Mouse (Mus musculus): ENCODE measurements at regions not wholly inside any gene's neighbourhood (a gene's known extent, or its start where the extent isn't known, plus 50 kb on each side); places are given as distances from the start of the nearest gene placed in this dataset.

DNA sequence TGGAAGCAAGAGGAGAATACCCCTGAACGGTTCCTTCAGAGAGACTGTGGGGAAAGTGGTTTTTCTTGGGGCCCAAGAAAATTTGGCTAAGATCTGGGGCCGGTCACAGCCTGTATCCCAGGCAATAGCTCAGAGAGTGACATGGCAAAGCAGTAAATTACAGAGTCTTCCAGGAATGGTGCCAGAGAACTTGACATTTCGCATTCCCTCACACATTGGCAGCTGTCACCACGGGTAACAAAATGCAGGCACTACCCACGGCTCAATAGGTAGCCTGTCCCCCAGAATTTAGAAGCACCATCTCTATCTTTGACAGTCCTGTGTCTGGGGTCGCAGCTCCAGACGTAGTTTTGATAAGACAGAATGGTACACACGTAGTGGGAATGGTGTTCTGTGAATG is 260.3 kb downstream of the Tshz3 start:
- ATAC-seq (ENCODE audit: insufficient read depth, low FRiP score, low TSS enrichment): no peak
- no peaks in the 10 kb centered on the region; the same call in 1 of the 2 replicates for H3K9me3 ChIP-seq (ENCODE audit: control insufficient read depth, low read length)

DNA sequence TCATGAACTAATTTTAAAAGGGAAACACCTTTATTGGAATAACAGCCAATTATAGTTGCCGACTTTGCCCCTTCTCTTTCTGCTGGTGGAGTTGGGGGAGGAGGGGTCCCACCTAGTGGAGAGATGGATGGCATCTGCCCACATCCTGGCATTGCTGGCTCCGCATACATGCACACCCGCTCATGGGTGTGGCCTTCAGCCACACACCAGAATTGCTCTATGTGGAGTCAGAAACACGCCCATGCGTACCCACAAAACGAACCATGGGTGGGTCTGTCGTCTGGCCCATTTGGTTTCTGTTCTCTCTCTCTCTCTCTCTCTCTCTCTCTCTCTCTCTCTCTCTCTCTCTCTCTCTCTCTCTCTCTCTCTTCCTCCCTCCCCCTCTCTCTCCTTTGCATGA is 273.9 kb downstream of the Tshz3 start:
- 84% methylated on average over 7 of the region's 7 CpGs for WGBS
- Histone ChIP-seq H3K9me3 (ENCODE audit: control insufficient read depth, low read length) (no peaks in the 10 kb centered on the region), H3K4me2 (ENCODE audit: low read depth) (no peak overlapping the region), H3K9ac (ENCODE audit: low read length) (no peak overlapping the region), H3K4me1 (ENCODE audit: control insufficient read depth, insufficient read depth, low read length) (peaks cover 10% of the 10 kb centered on the region), H3K4me3 (ENCODE audit: low read depth, low read length) (no peak overlapping the region), H3K27ac (ENCODE audit: low read depth, low read length) (no peak overlapping the region), H3K27me3 (ENCODE audit: control insufficient read depth, insufficient read depth, low read length) (no peaks in the 10 kb centered on the region), H3K36me3 (ENCODE audit: control insufficient read depth, insufficient read depth, low read length) (no peaks in the 10 kb centered on the region)
- ATAC-seq (ENCODE audit: insufficient read depth, low FRiP score, low TSS enrichment): no peak
- DNase-seq (ENCODE audit: low spot score): no peak

More for the DNA sequence above, 260.3 kb downstream of the Tshz3 start:
- Histone ChIP-seq H3K4me3 (ENCODE audit: low read depth, low read length) (no peak overlapping the region), H3K4me1 (ENCODE audit: control insufficient read depth, insufficient read depth, low read length) (no peaks in the 10 kb centered on the region), H3K4me2 (ENCODE audit: low read depth) (no peak overlapping the region), H3K27ac (ENCODE audit: low read depth, low read length) (no peak overlapping the region), H3K9ac (ENCODE audit: low read length) (no peak overlapping the region), H3K27me3 (ENCODE audit: control insufficient read depth, insufficient read depth, low read length) (no peaks in the 10 kb centered on the region), H3K36me3 (ENCODE audit: control insufficient read depth, insufficient read depth, low read length) (no peaks in the 10 kb centered on the region)
- DNase-seq (ENCODE audit: low spot score): no peak
- 78% methylated on average over 8 of the region's 8 CpGs for WGBS

DNA sequence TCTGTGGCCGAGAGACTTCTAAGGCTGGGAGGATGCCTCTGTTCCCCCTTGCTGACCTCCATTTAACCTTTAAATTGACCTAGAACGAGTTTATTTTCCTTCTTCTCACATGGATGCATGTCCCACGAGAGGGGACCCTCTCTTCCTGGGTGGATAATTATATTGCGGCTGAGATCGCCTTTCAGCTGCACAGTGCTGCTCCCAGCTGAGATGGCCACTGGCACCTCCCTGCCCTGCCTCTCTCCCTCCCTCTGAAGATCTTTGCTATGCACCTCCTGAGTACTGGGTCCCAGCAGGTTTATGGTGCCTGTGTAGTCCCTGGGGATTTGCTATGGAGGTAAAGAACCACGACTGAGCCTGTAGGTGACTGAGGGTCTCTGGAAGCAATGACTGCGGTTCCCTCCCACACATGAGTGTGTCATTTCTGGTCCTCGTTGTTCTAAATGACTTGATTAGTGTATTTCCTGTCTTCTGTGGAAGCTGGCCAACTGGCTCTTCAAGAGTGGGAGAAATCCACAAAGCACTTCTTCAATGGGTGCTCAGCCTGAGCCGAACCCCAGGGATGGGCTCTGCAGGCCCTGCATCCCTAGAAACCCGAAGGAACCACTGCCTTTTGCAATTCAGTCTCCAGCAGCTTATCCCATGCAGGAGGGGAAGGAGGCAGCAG is 275.9 kb downstream of the Tshz3 start:
- peaks cover 10% of the 10 kb centered on the region for H3K4me1 ChIP-seq (ENCODE audit: control insufficient read depth, insufficient read depth, low read length)
- 36% methylated on average over 10 of the region's 10 CpGs for WGBS
- H3K27ac ChIP-seq (ENCODE audit: low read depth, low read length): no peak overlapping the region
- no peak overlapping the region for H3K9ac ChIP-seq (ENCODE audit: low read length)
- ATAC-seq (ENCODE audit: insufficient read depth, low FRiP score, low TSS enrichment): no peak; the same call in 1 of the 2 replicates
- H3K27me3 ChIP-seq (ENCODE audit: control insufficient read depth, insufficient read depth, low read length): no peaks in the 10 kb centered on the region
- no peaks in the 10 kb centered on the region for H3K9me3 ChIP-seq (ENCODE audit: control insufficient read depth, low read length)
- DNase-seq (ENCODE audit: low spot score): peak; percentile 22
- H3K4me2 ChIP-seq (ENCODE audit: low read depth): no peak overlapping the region
- H3K36me3 ChIP-seq (ENCODE audit: control insufficient read depth, insufficient read depth, low read length): no peaks in the 10 kb centered on the region
- no peak overlapping the region for H3K4me3 ChIP-seq (ENCODE audit: low read depth, low read length)

DNA sequence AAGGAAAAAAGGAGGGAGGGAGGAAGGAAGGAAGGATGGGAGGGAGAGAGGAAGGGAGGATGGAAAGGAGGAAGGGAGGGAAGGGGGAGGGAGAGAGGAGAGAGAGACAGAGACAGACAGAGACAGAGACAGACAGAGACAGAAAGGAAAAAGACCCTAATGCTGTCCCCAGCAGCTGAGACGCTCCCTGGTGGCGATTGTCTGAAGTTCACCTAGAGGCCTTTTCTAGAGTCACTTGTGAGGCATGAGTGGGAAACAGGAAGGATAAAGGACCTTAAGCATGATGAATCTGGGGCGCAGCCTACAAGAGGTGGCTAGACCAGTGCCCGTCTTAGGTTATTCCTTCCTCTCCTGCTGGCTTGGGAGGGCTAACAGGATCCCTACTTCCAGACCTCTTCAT is 276.7 kb downstream of the Tshz3 start:
- Histone ChIP-seq H3K4me1 (ENCODE audit: control insufficient read depth, insufficient read depth, low read length) (peaks cover 10% of the 10 kb centered on the region), H3K9me3 (ENCODE audit: control insufficient read depth, low read length) (no peaks in the 10 kb centered on the region), H3K27ac (ENCODE audit: low read depth, low read length) (no peak overlapping the region), H3K36me3 (ENCODE audit: control insufficient read depth, insufficient read depth, low read length) (no peaks in the 10 kb centered on the region), H3K9ac (ENCODE audit: low read length) (no peak overlapping the region), H3K4me2 (ENCODE audit: low read depth) (no peak overlapping the region), H3K27me3 (ENCODE audit: control insufficient read depth, insufficient read depth, low read length) (no peaks in the 10 kb centered on the region), H3K4me3 (ENCODE audit: low read depth, low read length) (no peak overlapping the region)
- DNase-seq (ENCODE audit: low spot score): peak; percentile 66
- 45% methylated on average over 4 of the region's 4 CpGs for WGBS
- no peak for ATAC-seq (ENCODE audit: insufficient read depth, low FRiP score, low TSS enrichment)

GRCm38 (mm10) chr7:36975475-36975874 is 277.6 kb downstream of the Tshz3 start:
- H3K9me3 ChIP-seq (ENCODE audit: control insufficient read depth, low read length): no peaks in the 10 kb centered on the region
- H3K4me2 ChIP-seq (ENCODE audit: low read depth): no peak overlapping the region
- H3K9ac ChIP-seq (ENCODE audit: low read length): no peak overlapping the region
- no peaks in the 10 kb centered on the region for H3K27me3 ChIP-seq (ENCODE audit: control insufficient read depth, insufficient read depth, low read length)
- ATAC-seq (ENCODE audit: insufficient read depth, low FRiP score, low TSS enrichment) (no peak), DNase-seq (ENCODE audit: low spot score) (peak; percentile 37)
- H3K4me1 ChIP-seq (ENCODE audit: control insufficient read depth, insufficient read depth, low read length): peaks cover 10% of the 10 kb centered on the region
- 26% methylated on average over 5 of the region's 5 CpGs for WGBS
- no peak overlapping the region for H3K4me3 ChIP-seq (ENCODE audit: low read depth, low read length)
- no peaks in the 10 kb centered on the region for H3K36me3 ChIP-seq (ENCODE audit: control insufficient read depth, insufficient read depth, low read length)
- no peak overlapping the region for H3K27ac ChIP-seq (ENCODE audit: low read depth, low read length)

- WGBS: 74% methylated on average over 12 of the region's 12 CpGs
- no peak overlapping the region for H3K4me3 ChIP-seq (ENCODE audit: low read depth, low read length)
- H3K27ac ChIP-seq (ENCODE audit: low read depth, low read length): no peak overlapping the region
- H3K27me3 ChIP-seq (ENCODE audit: control insufficient read depth, insufficient read depth, low read length): no peaks in the 10 kb centered on the region
- DNase-seq (ENCODE audit: low spot score) (no peak), ATAC-seq (ENCODE audit: insufficient read depth, low FRiP score, low TSS enrichment) (no peak)
- no peaks in the 10 kb centered on the region for H3K9me3 ChIP-seq (ENCODE audit: control insufficient read depth, low read length)
- no peaks in the 10 kb centered on the region for H3K36me3 ChIP-seq (ENCODE audit: control insufficient read depth, insufficient read depth, low read length)
- H3K4me2 ChIP-seq (ENCODE audit: low read depth): no peak overlapping the region
- H3K4me1 ChIP-seq (ENCODE audit: control insufficient read depth, insufficient read depth, low read length): peaks cover 10% of the 10 kb centered on the region
- no peak overlapping the region for H3K9ac ChIP-seq (ENCODE audit: low read length)
Measured at GRCm38 (mm10) chr7:36977819-36978218, 279.9 kb downstream of the Tshz3 start.

DNA sequence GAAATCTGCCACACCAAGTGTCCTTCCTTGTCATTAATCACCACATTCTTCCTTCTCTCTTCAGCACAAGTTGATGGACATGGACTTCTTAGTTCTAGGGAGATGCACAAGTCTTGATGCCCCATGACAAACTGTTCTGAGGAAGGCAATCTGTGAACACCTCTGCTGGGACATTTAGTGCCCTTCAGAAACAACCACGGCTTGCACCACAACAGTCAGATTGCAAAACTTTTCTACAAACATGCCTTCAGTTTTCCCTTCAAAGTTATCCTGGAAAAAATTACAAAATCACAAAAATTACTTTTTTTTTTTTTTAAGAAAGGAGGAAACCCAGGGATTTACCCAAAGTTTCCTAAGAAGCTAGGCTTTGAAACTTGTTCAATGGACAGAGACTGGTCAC is 291.5 kb downstream of the Tshz3 start:
- no peak for ATAC-seq (ENCODE audit: insufficient read depth, low FRiP score, low TSS enrichment)
- Histone ChIP-seq H3K9me3 (ENCODE audit: control insufficient read depth, low read length) (peaks cover 3% of the 10 kb centered on the region; the same call in 1 of the 2 replicates), H3K27ac (ENCODE audit: low read depth, low read length) (no peak overlapping the region), H3K36me3 (ENCODE audit: control insufficient read depth, insufficient read depth, low read length) (no peaks in the 10 kb centered on the region), H3K4me2 (ENCODE audit: low read depth) (no peak overlapping the region), H3K4me3 (ENCODE audit: low read depth, low read length) (no peak overlapping the region), H3K4me1 (ENCODE audit: control insufficient read depth, insufficient read depth, low read length) (no peaks in the 10 kb centered on the region), H3K9ac (ENCODE audit: low read length) (no peak overlapping the region), H3K27me3 (ENCODE audit: control insufficient read depth, insufficient read depth, low read length) (no peaks in the 10 kb centered on the region)
- WGBS: 92% methylated on average over 1 of the region's 1 CpGs
- no peak for DNase-seq (ENCODE audit: low spot score)

- DNase-seq (ENCODE audit: low spot score) (no peak), ATAC-seq (ENCODE audit: insufficient read depth, low FRiP score, low TSS enrichment) (no peak)
- WGBS: 86% methylated on average over 5 of the region's 5 CpGs
- Histone ChIP-seq H3K4me2 (ENCODE audit: low read depth) (no peak overlapping the region), H3K36me3 (ENCODE audit: control insufficient read depth, insufficient read depth, low read length) (no peaks in the 10 kb centered on the region), H3K9ac (ENCODE audit: low read length) (no peak overlapping the region), H3K4me1 (ENCODE audit: control insufficient read depth, insufficient read depth, low read length) (no peaks in the 10 kb centered on the region), H3K9me3 (ENCODE audit: control insufficient read depth, low read length) (no peaks in the 10 kb centered on the region), H3K27ac (ENCODE audit: low read depth, low read length) (no peak overlapping the region), H3K4me3 (ENCODE audit: low read depth, low read length) (no peak overlapping the region), H3K27me3 (ENCODE audit: control insufficient read depth, insufficient read depth, low read length) (no peaks in the 10 kb centered on the region)
Measured at GRCm38 (mm10) chr7:37004601-37005000, 306.7 kb downstream of the Tshz3 start.

GRCm38 (mm10) chr7:37005701-37006100 is 307.8 kb downstream of the Tshz3 start:
- 90% methylated on average over 2 of the region's 2 CpGs for WGBS
- Histone ChIP-seq H3K4me1 (ENCODE audit: control insufficient read depth, insufficient read depth, low read length) (no peaks in the 10 kb centered on the region), H3K27me3 (ENCODE audit: control insufficient read depth, insufficient read depth, low read length) (no peaks in the 10 kb centered on the region), H3K36me3 (ENCODE audit: control insufficient read depth, insufficient read depth, low read length) (no peaks in the 10 kb centered on the region), H3K9me3 (ENCODE audit: control insufficient read depth, low read length) (no peaks in the 10 kb centered on the region), H3K27ac (ENCODE audit: low read depth, low read length) (no peak overlapping the region), H3K4me3 (ENCODE audit: low read depth, low read length) (no peak overlapping the region), H3K9ac (ENCODE audit: low read length) (no peak overlapping the region), H3K4me2 (ENCODE audit: low read depth) (no peak overlapping the region)
- DNase-seq (ENCODE audit: low spot score) (no peak), ATAC-seq (ENCODE audit: insufficient read depth, low FRiP score, low TSS enrichment) (no peak)

All from neural tube, embryonic 11.5 days (tissue).